Mouse (Mus musculus) liver, adult (tissue): Measurements from ENCODE around the gene Pkd1l2.

Source experiments
- GATA4 ChIP-seq: IDR thresholded peaks from 2 replicates; pipeline ENCODE4 v1.6.1; 2014; ENCODE audit warnings: mild to moderate bottlenecking, low read length; ENCODE audit not compliant: insufficient replicate concordance

Pkd1l2 gene

GRCm38 (mm10) chr8:117097564-117098191, 15.4 kb upstream of the Pkd1l2 start:
- no peak for TF ChIP-seq GATA4

GRCm38 (mm10) chr8:117097051-117097563, 14.9 kb upstream of the Pkd1l2 start:
- no peak for TF ChIP-seq GATA4

GRCm38 (mm10) chr8:117095647-117096046, 13.4 kb upstream of the Pkd1l2 start, which contains the start of gene Bco1:
Gene Bco1 (plus strand): TSS chr8:117095854.
- TF ChIP-seq GATA4 = no peak

GRCm38 (mm10) chr8:117094053-117094452, 11.8 kb upstream of the Pkd1l2 start:
- no peak for TF ChIP-seq GATA4

- no peak for TF ChIP-seq GATA4
Observed at GRCm38 (mm10) chr8:117089802-117090201, 7.6 kb upstream of the Pkd1l2 start.

- TF ChIP-seq GATA4 = no peak
Observed at GRCm38 (mm10) chr8:117087036-117087435, 4.8 kb upstream of the Pkd1l2 start.

- TF ChIP-seq GATA4 = peak; percentile 97
Observed at GRCm38 (mm10) chr8:117085521-117085920, 3.3 kb upstream of the Pkd1l2 start.

GRCm38 (mm10) chr8:117082947-117083559, 804 bp upstream of the Pkd1l2 start:
- TF ChIP-seq GATA4 = no peak

GRCm38 (mm10) chr8:117079652-117080051, 2.6 kb downstream of the Pkd1l2 start:
- TF ChIP-seq GATA4 = no peak

GRCm38 (mm10) chr8:117078367-117078926, 3.8 kb downstream of the Pkd1l2 start:
- TF ChIP-seq GATA4 = no peak

- TF ChIP-seq GATA4 = no peak
Observed at GRCm38 (mm10) chr8:117074350-117075182, 7.7 kb downstream of the Pkd1l2 start.

- no peak for TF ChIP-seq GATA4
Observed at GRCm38 (mm10) chr8:117069708-117070107, 12.5 kb downstream of the Pkd1l2 start.

- no peak for TF ChIP-seq GATA4
Observed at GRCm38 (mm10) chr8:117068294-117068693, 14.0 kb downstream of the Pkd1l2 start.

- no peak for TF ChIP-seq GATA4
Observed at GRCm38 (mm10) chr8:117067396-117067795, 14.9 kb downstream of the Pkd1l2 start.

GRCm38 (mm10) chr8:117066955-117067354, 15.3 kb downstream of the Pkd1l2 start:
- no peak for TF ChIP-seq GATA4
